Mouse (Mus musculus): ENCODE data around the gene Ubap2l.

DNA sequence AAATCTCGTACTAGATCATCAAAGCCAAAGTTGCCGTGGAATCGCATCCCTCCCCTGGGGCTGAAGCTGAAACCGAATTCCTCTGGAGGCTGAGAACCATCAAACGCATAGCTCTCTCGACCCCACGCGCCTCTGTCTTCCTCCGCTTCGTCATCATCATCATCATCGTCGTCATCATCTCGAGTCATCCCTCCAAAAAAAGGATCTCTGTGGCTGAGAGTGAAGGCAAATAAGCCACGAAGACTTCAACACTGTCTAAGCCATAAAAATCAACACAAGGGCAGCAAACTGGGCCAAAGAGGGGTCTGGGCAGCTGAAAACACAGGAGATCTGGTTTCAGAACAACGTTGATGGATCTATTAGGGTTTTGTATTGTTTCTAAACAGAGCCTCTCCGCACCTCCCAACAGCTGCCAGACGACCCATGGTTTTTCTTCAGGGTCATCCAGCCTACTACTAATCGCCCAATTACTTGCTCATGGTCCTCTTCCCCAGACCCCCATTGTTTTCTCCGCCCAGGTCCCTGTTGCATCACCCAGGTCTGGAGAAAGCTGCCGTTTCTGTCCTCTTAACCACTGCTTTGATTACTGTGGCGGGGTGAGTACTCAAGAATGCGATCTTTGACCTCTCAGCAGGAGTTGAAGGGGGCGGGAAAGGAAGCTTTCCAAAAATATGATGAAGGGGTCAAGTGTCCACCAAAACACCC lies 54.5 kb downstream of the Ubap2l start:
- TF ChIP-seq CTCF (IDR thresholded peaks at IDR 0.05; ENCODE audit: low read depth) (no peak), EP300 (IDR thresholded peaks at IDR 0.05; ENCODE audit: low read depth) (no peak)
